Mouse (Mus musculus) small intestine, adult 2 months (tissue): ENCODE data around the gene Cyp2j5.

Source experiments
- CTCF ChIP-seq: fragments of 200-500 bp; IDR thresholded peaks from 2 replicates; pipeline ENCODE4 v1.5.1; 2012; ENCODE audit warnings: low read depth, mild to moderate bottlenecking, control low read depth, inconsistent platforms, low read length, moderate library complexity, mixed read lengths; ENCODE audit not compliant: insufficient replicate concordance, insufficient read length; ENCODE audit errors: extremely low read depth
- POLR2A ChIP-seq: fragments of 200-500 bp; IDR thresholded peaks from 2 replicates; pipeline ENCODE4 v1.6.1; 2012; ENCODE audit warnings: low read depth, mild to moderate bottlenecking, control low read depth, inconsistent platforms, low read length, moderate library complexity

- no peak for TF ChIP-seq CTCF
- TF ChIP-seq POLR2A = no peak
These were observed 17.0 kb upstream of the Cyp2j5 start for GRCm38 (mm10) chr4:96680966-96681365.
